Mouse (Mus musculus): ENCODE measurements around the gene Myg1.
"Not testable (repeated sequence)": the region's sequence is repeated elsewhere in the genome, so short reads cannot be mapped to it uniquely, and the experiment has no call there.

Myg1 gene

GRCm38 (mm10) chr15:102331610-102332015 is at the start of gene Myg1:
Gene Myg1, plus strand, starts transcription at chr15:102331709.
- peak; percentile 94 for ATAC-seq (ENCODE audit: insufficient number of reproducible peaks, low FRiP score, low TSS enrichment)

- ATAC-seq (ENCODE audit: insufficient number of reproducible peaks, low FRiP score, low TSS enrichment): no peak
Measured at GRCm38 (mm10) chr15:102282463-102283292, 48.8 kb upstream of the Myg1 start.

- ATAC-seq (ENCODE audit: insufficient number of reproducible peaks, low FRiP score, low TSS enrichment): no peak
Measured at GRCm38 (mm10) chr15:102283648-102284047, 47.9 kb upstream of the Myg1 start.

GRCm38 (mm10) chr15:102287395-102287794 is 44.1 kb upstream of the Myg1 start:
- ATAC-seq (ENCODE audit: insufficient number of reproducible peaks, low FRiP score, low TSS enrichment): no peak

GRCm38 (mm10) chr15:102295633-102296367 is 35.7 kb upstream of the Myg1 start, which contains the start of gene Espl1:
Gene Espl1, plus strand, starts transcription at chr15:102296266.
- peak; percentile 99 for ATAC-seq (ENCODE audit: insufficient number of reproducible peaks, low FRiP score, low TSS enrichment)

- peak; percentile 60; the same call in 1 of the 2 replicates for ATAC-seq (ENCODE audit: insufficient number of reproducible peaks, low FRiP score, low TSS enrichment)
Measured at GRCm38 (mm10) chr15:102296368-102297006, 35.0 kb upstream of the Myg1 start.

GRCm38 (mm10) chr15:102302542-102302941 is 29.0 kb upstream of the Myg1 start:
- ATAC-seq (ENCODE audit: insufficient number of reproducible peaks, low FRiP score, low TSS enrichment): no peak

GRCm38 (mm10) chr15:102308717-102309116 is 22.8 kb upstream of the Myg1 start:
- ATAC-seq (ENCODE audit: insufficient number of reproducible peaks, low FRiP score, low TSS enrichment): no peak

- ATAC-seq (ENCODE audit: insufficient number of reproducible peaks, low FRiP score, low TSS enrichment): no peak
Measured at GRCm38 (mm10) chr15:102310074-102310845, 21.2 kb upstream of the Myg1 start.

- ATAC-seq (ENCODE audit: insufficient number of reproducible peaks, low FRiP score, low TSS enrichment): no peak
Measured at GRCm38 (mm10) chr15:102311489-102311888, 20.0 kb upstream of the Myg1 start.

- ATAC-seq (ENCODE audit: insufficient number of reproducible peaks, low FRiP score, low TSS enrichment): no peak
Measured at GRCm38 (mm10) chr15:102315292-102315691, 16.2 kb upstream of the Myg1 start.

GRCm38 (mm10) chr15:102316263-102316662 is 15.2 kb upstream of the Myg1 start:
- ATAC-seq (ENCODE audit: insufficient number of reproducible peaks, low FRiP score, low TSS enrichment): peak; percentile 49; the same call in 1 of the 2 replicates

- ATAC-seq (ENCODE audit: insufficient number of reproducible peaks, low FRiP score, low TSS enrichment): no peak
Measured at GRCm38 (mm10) chr15:102324654-102325473, 6.6 kb upstream of the Myg1 start.

GRCm38 (mm10) chr15:102326022-102326576 is 5.4 kb upstream of the Myg1 start, which contains the start of gene Pfdn5:
Gene Pfdn5, plus strand, starts transcription at chr15:102326116.
- ATAC-seq (ENCODE audit: insufficient number of reproducible peaks, low FRiP score, low TSS enrichment): peak; percentile 92

GRCm38 (mm10) chr15:102326892-102327291 is 4.6 kb upstream of the Myg1 start:
- ATAC-seq (ENCODE audit: insufficient number of reproducible peaks, low FRiP score, low TSS enrichment): no peak

GRCm38 (mm10) chr15:102335254-102335653 is 3.7 kb downstream of the Myg1 start:
- no peak for ATAC-seq (ENCODE audit: insufficient number of reproducible peaks, low FRiP score, low TSS enrichment)

- ATAC-seq (ENCODE audit: insufficient number of reproducible peaks, low FRiP score, low TSS enrichment): not testable (repeated sequence)
Measured at GRCm38 (mm10) chr15:102335925-102336324, 4.4 kb downstream of the Myg1 start.

- ATAC-seq (ENCODE audit: insufficient number of reproducible peaks, low FRiP score, low TSS enrichment): no peak
Measured at GRCm38 (mm10) chr15:102336946-102337345, 5.4 kb downstream of the Myg1 start.

GRCm38 (mm10) chr15:102339612-102340011 is 8.1 kb downstream of the Myg1 start:
- no peak for ATAC-seq (ENCODE audit: insufficient number of reproducible peaks, low FRiP score, low TSS enrichment)
